Mouse (Mus musculus) MEL (cell line): ENCODE data around the gene Hmga1. TPM values are rescaled to one million over a fixed set of nuclear protein-coding genes. Genes with fewer than 3 reads are reported as not detected.

Experiments
- DNase-seq: peaks from one replicate; pipeline ENCODE4 v3.0.0; 2011; ENCODE audit warnings: low read depth, low spot score
- H3K27ac ChIP-seq: 2 replicates; pipeline ENCODE4 v1.5.1; 2012; ENCODE audit warnings: low read depth, mild to moderate bottlenecking, control low read depth, low read length, moderate library complexity; ENCODE audit not compliant: control insufficient read depth
- H3K27me3 ChIP-seq, 2 experiments: fragments of 150-350 bp in 1 of 2; sonication (generic) in 1 of 2; 2 replicates each; pipeline ENCODE4 v1.6.1; 2012; ENCODE audit warnings: low read length in 2 of 2, mild to moderate bottlenecking in 2 of 2, improper control_type of control experiment in 1 of 2, moderate library complexity in 1 of 2; ENCODE audit not compliant: insufficient read depth in 2 of 2, control insufficient read depth in 1 of 2
- H3K36me3 ChIP-seq, 2 experiments: 2 replicates each; pipeline ENCODE4 v1.6.1; 2012 to 2014; ENCODE audit warnings: low read length in 2 of 2, improper control_type of control experiment in 1 of 2, inconsistent platforms in 1 of 2, mild to moderate bottlenecking in 1 of 2; ENCODE audit not compliant: insufficient read depth in 2 of 2, control insufficient read depth in 1 of 2
- H3K4me1 ChIP-seq, 2 experiments: fragments of 150-350 bp in 1 of 2; sonication (generic) in 1 of 2; 2 replicates each; pipeline ENCODE4 v1.6.1; 2012; ENCODE audit warnings: low read length in 2 of 2, improper control_type of control experiment in 1 of 2, mild to moderate bottlenecking in 1 of 2; ENCODE audit not compliant: insufficient read depth in 2 of 2, control insufficient read depth in 1 of 2
- H3K4me3 ChIP-seq, 2 experiments: fragments of 150-350 bp in 1 of 2; sonication (generic) in 1 of 2; 2 replicates each; pipeline ENCODE4 v1.5.1; 2012; ENCODE audit warnings: low read depth in 2 of 2, low read length in 2 of 2, mild to moderate bottlenecking in 2 of 2, moderate library complexity in 2 of 2, control low read depth in 1 of 2, improper control_type of control experiment in 1 of 2; ENCODE audit not compliant: control insufficient read depth in 1 of 2, insufficient read depth in 1 of 2
- H3K79me2 ChIP-seq: 2 replicates; pipeline ENCODE4 v1.6.1; 2012; ENCODE audit warnings: mild to moderate bottlenecking, low read length, moderate library complexity; ENCODE audit not compliant: control insufficient read depth, poor library complexity, insufficient read depth
- H3K9ac ChIP-seq: 2 replicates; pipeline ENCODE4 v1.6.1; 2012; ENCODE audit warnings: low read depth, mild to moderate bottlenecking, control low read depth, low read length, moderate library complexity; ENCODE audit not compliant: control insufficient read depth, poor library complexity, severe bottlenecking
- H3K9me3 ChIP-seq: fragments of 150-350 bp; sonication (generic); replicated peaks from 2 replicates; pipeline ENCODE4 v1.6.1; 2012; ENCODE audit warnings: mild to moderate bottlenecking, low read length, improper control_type of control experiment, moderate library complexity; ENCODE audit not compliant: insufficient read depth
- BHLHE40 ChIP-seq: IDR thresholded peaks from 2 replicates; pipeline ENCODE4 v1.6.1; 2012; ENCODE audit warnings: low read depth, mild to moderate bottlenecking, inconsistent platforms, low read length, improper control_type of control experiment, borderline replicate concordance
- CHD1 ChIP-seq: IDR thresholded peaks from 2 replicates; pipeline ENCODE4 v1.6.1; 2012; ENCODE audit warnings: low read depth, mild to moderate bottlenecking, inconsistent platforms, low read length, improper control_type of control experiment
- ELF1 ChIP-seq: IDR thresholded peaks from 2 replicates; pipeline ENCODE4 v1.6.1; 2014; ENCODE audit warnings: low read depth, mild to moderate bottlenecking, inconsistent platforms, low read length, improper control_type of control experiment, moderate library complexity
- EP300 ChIP-seq, 2 experiments: IDR thresholded peaks; 2 replicates each; pipeline ENCODE4 v1.6.1; 2011; ENCODE audit warnings: improper control_type of control experiment in 2 of 2, low read length in 2 of 2, low read depth in 1 of 2, mild to moderate bottlenecking in 1 of 2
- ETS1 ChIP-seq: IDR thresholded peaks from 2 replicates; pipeline ENCODE4 v1.6.1; 2012; ENCODE audit warnings: low read depth, mild to moderate bottlenecking, inconsistent platforms, low read length, improper control_type of control experiment, moderate library complexity
- GABPA ChIP-seq: IDR thresholded peaks from 2 replicates; pipeline ENCODE4 v1.6.1; 2012; ENCODE audit warnings: low read depth, mild to moderate bottlenecking, inconsistent platforms, low read length, improper control_type of control experiment, moderate library complexity
- GATA1 ChIP-seq: IDR thresholded peaks from 2 replicates; pipeline ENCODE4 v1.6.1; 2011; ENCODE audit warnings: low read depth, low read length, improper control_type of control experiment
- MAFK ChIP-seq: IDR thresholded peaks from 2 replicates; pipeline ENCODE4 v1.6.1; 2011; ENCODE audit warnings: low read depth, mild to moderate bottlenecking, low read length, improper control_type of control experiment, borderline replicate concordance
- MAX ChIP-seq: IDR thresholded peaks from 2 replicates; pipeline ENCODE4 v1.6.1; 2011; ENCODE audit warnings: low read length, improper control_type of control experiment
- MAZ ChIP-seq: IDR thresholded peaks from 2 replicates; pipeline ENCODE4 v1.6.1; 2012; ENCODE audit warnings: low read depth, mild to moderate bottlenecking, inconsistent platforms, low read length, improper control_type of control experiment
- MXI1 ChIP-seq: IDR thresholded peaks from 2 replicates; pipeline ENCODE4 v1.6.1; 2011; ENCODE audit warnings: mild to moderate bottlenecking, low read depth, low read length, improper control_type of control experiment
- MYB ChIP-seq: IDR thresholded peaks from 2 replicates; pipeline ENCODE4 v1.6.1; 2011; ENCODE audit warnings: mild to moderate bottlenecking, low read depth, low read length, improper control_type of control experiment
- NELFE ChIP-seq: IDR thresholded peaks from 2 replicates; pipeline ENCODE4 v1.6.1; 2011; ENCODE audit warnings: low read depth, low read length, improper control_type of control experiment
- NRF1 ChIP-seq: IDR thresholded peaks from 2 replicates; pipeline ENCODE4 v1.6.1; 2014; ENCODE audit warnings: low read depth, mild to moderate bottlenecking, inconsistent platforms, low read length, improper control_type of control experiment, moderate library complexity; ENCODE audit not compliant: poor library complexity, insufficient read depth, severe bottlenecking
- POLR2AphosphoS2 ChIP-seq: IDR thresholded peaks from 2 replicates; pipeline ENCODE4 v1.6.1; 2011; ENCODE audit warnings: low read length, improper control_type of control experiment
- POLR2AphosphoS5 ChIP-seq: IDR thresholded peaks from 2 replicates; pipeline ENCODE4 v1.6.1; 2012; ENCODE audit warnings: low read depth, borderline replicate concordance, mild to moderate bottlenecking, inconsistent platforms, low read length, moderate library complexity, mixed read lengths
- RAD21 ChIP-seq: IDR thresholded peaks from 2 replicates; pipeline ENCODE4 v1.6.1; 2011; ENCODE audit warnings: mild to moderate bottlenecking, low read depth, low read length, improper control_type of control experiment
- RCOR1 ChIP-seq: IDR thresholded peaks from 2 replicates; pipeline ENCODE4 v1.6.1; 2012; ENCODE audit warnings: low read depth, mild to moderate bottlenecking, inconsistent platforms, low read length, improper control_type of control experiment
- SIN3A ChIP-seq: IDR thresholded peaks from 2 replicates; pipeline ENCODE4 v1.6.1; 2012; ENCODE audit warnings: low read length, improper control_type of control experiment, inconsistent platforms
- SMC3 ChIP-seq: IDR thresholded peaks from 2 replicates; pipeline ENCODE4 v1.6.1; 2011; ENCODE audit warnings: low read depth, low read length, improper control_type of control experiment
- TAL1 ChIP-seq: IDR thresholded peaks from 2 replicates; pipeline ENCODE4 v1.6.1; 2012; ENCODE audit warnings: mild to moderate bottlenecking, inconsistent platforms, low read length, moderate library complexity, mixed read lengths
- TBP ChIP-seq: IDR thresholded peaks from 2 replicates; pipeline ENCODE4 v1.8.0; 2011; ENCODE audit warnings: low read depth, low read length, improper control_type of control experiment
- TCF12 ChIP-seq: IDR thresholded peaks from 2 replicates; pipeline ENCODE4 v1.6.1; 2014; ENCODE audit warnings: low read depth, mild to moderate bottlenecking, inconsistent platforms, low read length, improper control_type of control experiment, moderate library complexity
- UBTF ChIP-seq: IDR thresholded peaks from 2 replicates; pipeline ENCODE4 v1.6.1; 2012; ENCODE audit warnings: low read depth, mild to moderate bottlenecking, inconsistent platforms, low read length, improper control_type of control experiment, moderate library complexity, borderline replicate concordance; ENCODE audit not compliant: insufficient read depth
- ZKSCAN1 ChIP-seq: IDR thresholded peaks from 2 replicates; pipeline ENCODE4 v1.6.1; 2012; ENCODE audit warnings: low read depth, mild to moderate bottlenecking, inconsistent platforms, low read length, improper control_type of control experiment, moderate library complexity
- ZMIZ1 ChIP-seq: IDR thresholded peaks from 2 replicates; pipeline ENCODE4 v1.6.1; 2012; ENCODE audit warnings: low read depth, mild to moderate bottlenecking, inconsistent platforms, low read length, improper control_type of control experiment, moderate library complexity
- ZNF384 ChIP-seq: IDR thresholded peaks from 2 replicates; pipeline ENCODE4 v1.6.1; 2012; ENCODE audit warnings: low read depth, mild to moderate bottlenecking, inconsistent platforms, low read length, improper control_type of control experiment
- polyA plus RNA-seq, 2 experiments: library from polyadenylated mRNA; stranded (reverse) in 1 of 2; unstranded in 1 of 2; fragments of >175 nt in 1 of 2; fragments of >200 nt in 1 of 2; gene quantifications; 2 replicates each; pipeline versions ENCODE4 v1.2.1 to v1.2.4; 2012; ENCODE audit warnings: low replicate concordance in 2 of 2, low read depth in 1 of 2; ENCODE audit not compliant: insufficient read length in 2 of 2, insufficient read depth in 1 of 2, missing spikeins in 1 of 2
- total RNA-seq: library from RNA; depleted of rRNA; stranded (reverse); fragments of 300-350 nt; gene quantifications from 2 replicates; pipeline ENCODE4 v1.2.3, GENCODE M21; 2012

The Hmga1 gene
- total and polyA plus RNA-seq, 3 experiments = 96.0 to 112 TPM; not detected in 1

- DNase-seq = no peak
- H3K79me2 ChIP-seq = peaks cover 5% of the 10 kb centered on the region; the same call in 1 of the 2 replicates
- no peak overlapping the region for H3K9ac ChIP-seq
- TF ChIP-seq ZMIZ1 (no peak), ZKSCAN1 (no peak), CHD1 (no peak), MYB (no peak), TCF12 (no peak), MAFK (no peak), NELFE (no peak), GATA1 (no peak), MXI1 (no peak), SMC3 (no peak), ZNF384 (no peak), BHLHE40 (no peak), UBTF (no peak), RCOR1 (no peak), ETS1 (no peak), TBP (no peak), RAD21 (no peak), GABPA (no peak), EP300 (IDR thresholded peaks at IDR 0.05; ENCODE audit: low read depth in 1 of 2, low read length in 2 of 2) (no peak)
- peaks cover 3 to 32% of the 10 kb centered on the region in 2 experiments for H3K36me3 ChIP-seq
- H3K4me3 ChIP-seq = no peak overlapping the region
- H3K27me3 ChIP-seq = no peaks in the 10 kb centered on the region
- no peaks in the 10 kb centered on the region for H3K9me3 ChIP-seq
- peaks cover 22 to 31% of the 10 kb centered on the region in 2 experiments for H3K4me1 ChIP-seq
- no peak overlapping the region for H3K27ac ChIP-seq
Observed at GRCm38 (mm10) chr17:27587252-27587651, 31.0 kb downstream of the Hmga1 start.

- peaks cover 7% of the 10 kb centered on the region; the same call in 1 of the 2 replicates for H3K79me2 ChIP-seq
- H3K4me1 ChIP-seq = peaks cover 18 to 25% of the 10 kb centered on the region in 2 experiments
- peak overlapping the region; percentile 52 for H3K9ac ChIP-seq
- H3K27ac ChIP-seq = peak overlapping the region; percentile 77
- H3K9me3 ChIP-seq = no peaks in the 10 kb centered on the region
- TF ChIP-seq CHD1 = 0 out of 2 replicates have a peak, but pooled peaks have one; percentile 45
- no peak for TF ChIP-seq MAZ
- peak; percentile 47; the same call in 1 of the 2 replicates for TF ChIP-seq BHLHE40
- peak; percentile 67 for TF ChIP-seq MXI1
- no peak for TF ChIP-seq GABPA
- 0 out of 2 replicates have a peak, but pooled peaks have one; percentile 16 for TF ChIP-seq MAX
- TF ChIP-seq ETS1 = peak; percentile 64; the same call in 1 of the 2 replicates
- TF ChIP-seq NRF1 = no peak
- peak; percentile 88 for TF ChIP-seq RCOR1
- peak; percentile 92 for TF ChIP-seq GATA1
- peak; percentile 52; the same call in 1 of the 2 replicates for TF ChIP-seq TBP
- 0 out of 2 replicates have a peak, but pooled peaks have one; percentile 30 for TF ChIP-seq UBTF
- TF ChIP-seq TAL1 = 0 out of 2 replicates have a peak, but pooled peaks have one; percentile 17
- TF ChIP-seq SIN3A = peak; percentile 84
- no peak for TF ChIP-seq RAD21
- TF ChIP-seq POLR2AphosphoS5 = no peak
- TF ChIP-seq TCF12 = peak; percentile 48
- TF ChIP-seq EP300 (IDR thresholded peaks at IDR 0.05; ENCODE audit: low read depth in 1 of 2, low read length in 2 of 2) = peak; percentile 72 to 77; a peak in 3 of 4 replicates
- no peak for TF ChIP-seq MYB
- peak; percentile 52; the same call in 1 of the 2 replicates for TF ChIP-seq ELF1
- TF ChIP-seq POLR2AphosphoS2 = no peak
- TF ChIP-seq, all 39 proteins: peak for 14
- Histone ChIP-seq H3K27me3 (no peaks in the 10 kb centered on the region), H3K4me3 (no peak overlapping the region), H3K36me3 (peaks cover 3 to 27% of the 10 kb centered on the region in 2 experiments)
- peak; percentile 90 for DNase-seq
Observed at GRCm38 (mm10) chr17:27588231-27588630, 31.9 kb downstream of the Hmga1 start.
